Mouse (Mus musculus) midbrain, embryonic 13.5 days (tissue): Measurements from ENCODE around the gene Snx33. TPM values are rescaled to one million over a fixed set of nuclear protein-coding genes. Genes with fewer than 3 reads are reported as not detected.

Source experiments
- ATAC-seq: fragments of 200-750 bp; cut with Nextera tagmentation; 2 replicates; pipeline ENCODE4 v1.8.0; 2017; ENCODE audit warnings: mild to moderate bottlenecking, moderate TSS enrichment, moderate library complexity
- H3K27ac ChIP-seq: fragments of 300-500 bp; sonication (generic); 2 replicates; pipeline ENCODE4 v1.5.1; 2015; ENCODE audit warnings: inconsistent platforms, mild to moderate bottlenecking, moderate library complexity
- H3K27me3 ChIP-seq: fragments of 300-500 bp; sonication (generic); 2 replicates; pipeline ENCODE4 v1.6.1; 2015; ENCODE audit warnings: mild to moderate bottlenecking, inconsistent platforms
- H3K36me3 ChIP-seq: fragments of 300-500 bp; sonication (generic); 2 replicates; pipeline ENCODE4 v1.6.1; 2015; ENCODE audit warnings: mild to moderate bottlenecking, inconsistent platforms
- H3K4me1 ChIP-seq: fragments of 300-500 bp; sonication (generic); replicated peaks from 2 replicates; pipeline ENCODE4 v1.6.1; 2015; ENCODE audit warnings: inconsistent platforms
- H3K4me2 ChIP-seq: fragments of 300-500 bp; sonication (generic); replicated peaks from 2 replicates; pipeline ENCODE4 v1.6.1; 2015; ENCODE audit warnings: moderate library complexity, mild to moderate bottlenecking, inconsistent platforms
- H3K4me3 ChIP-seq: fragments of 300-500 bp; sonication (generic); replicated peaks from 2 replicates; pipeline ENCODE4 v1.5.1; 2015; ENCODE audit warnings: mild to moderate bottlenecking, inconsistent platforms
- H3K9ac ChIP-seq: fragments of 300-500 bp; sonication (generic); replicated peaks from 2 replicates; pipeline ENCODE4 v1.6.1; 2015; ENCODE audit warnings: mild to moderate bottlenecking, inconsistent platforms
- H3K9me3 ChIP-seq: fragments of 300-500 bp; sonication (generic); 2 replicates; pipeline ENCODE4 v1.6.1; 2016; ENCODE audit warnings: mild to moderate bottlenecking, inconsistent platforms
- WGBS: fragments of 180-500 bp; shearing (Covaris S2); methylation state at CpG from one replicate; pipeline ENCODE4 v1.1.7; 2015; 5-methylcytosine and 5-hydroxymethylcytosine counted together
- polyA plus RNA-seq: library from polyadenylated mRNA; unstranded; fragments of >200 nt; fragmentation: Nextera tagmentation; extraction: Ambion mirVana; gene quantifications from 2 replicates; pipeline ENCODE4 v1.2.1, GENCODE M21; 2015

Gene Snx33
- polyA plus RNA-seq, 1 experiment from 2014 or later: 3.1 TPM

DNA sequence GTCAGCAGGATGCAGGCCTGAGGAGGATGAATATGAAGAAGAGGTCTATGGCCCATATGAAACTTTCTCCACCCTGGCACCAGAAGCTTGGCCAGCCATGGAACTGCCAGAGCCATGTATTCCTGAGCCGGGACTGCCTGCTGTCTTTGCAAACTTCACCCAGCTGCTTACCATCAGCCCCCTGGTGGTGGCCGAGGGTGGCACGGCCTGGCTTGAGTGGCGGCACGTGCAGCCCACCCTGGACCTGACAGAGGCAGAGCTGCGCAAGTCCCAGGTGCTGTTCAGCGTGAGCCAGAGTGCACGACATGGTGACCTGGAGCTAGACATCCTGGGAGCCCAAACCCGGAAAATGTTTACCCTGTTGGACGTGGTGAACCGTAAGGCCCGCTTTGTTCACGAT is 42.1 kb downstream of the Snx33 start:
- H3K4me2 ChIP-seq: no peak overlapping the region
- no peak overlapping the region for H3K4me3 ChIP-seq
- no peak overlapping the region for H3K9ac ChIP-seq
- 67% methylated on average over 13 of the region's 13 CpGs for WGBS
- H3K36me3 ChIP-seq: no peaks in the 10 kb centered on the region
- ATAC-seq: no peak
- no peak overlapping the region for H3K27ac ChIP-seq
- peaks cover 7% of the 10 kb centered on the region for H3K27me3 ChIP-seq
- H3K9me3 ChIP-seq: no peaks in the 10 kb centered on the region
- peaks cover 5% of the 10 kb centered on the region for H3K4me1 ChIP-seq

DNA sequence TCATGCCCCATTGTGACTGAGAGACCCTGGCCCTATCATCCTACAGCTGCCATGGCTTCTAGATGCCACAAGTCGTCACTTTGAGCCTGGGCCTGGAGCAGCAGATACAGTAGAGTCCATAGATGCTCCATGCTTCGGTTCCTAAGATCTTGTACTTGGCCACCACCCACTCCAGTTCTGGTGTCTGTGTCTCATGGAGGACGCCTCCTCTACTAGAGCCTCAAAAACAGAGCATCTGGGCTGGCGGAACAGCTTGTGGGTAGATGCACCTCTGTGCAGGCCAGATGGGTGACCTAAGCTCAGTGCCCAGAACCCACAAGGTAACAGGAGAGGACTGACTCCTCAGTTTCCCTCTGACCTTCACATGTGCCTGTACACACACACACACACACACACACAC is 43.8 kb downstream of the Snx33 start:
- H3K36me3 ChIP-seq: no peaks in the 10 kb centered on the region
- H3K4me1 ChIP-seq: no peaks in the 10 kb centered on the region
- H3K4me2 ChIP-seq: no peak overlapping the region
- ATAC-seq: no peak
- no peak overlapping the region for H3K4me3 ChIP-seq
- H3K27me3 ChIP-seq: no peaks in the 10 kb centered on the region
- no peaks in the 10 kb centered on the region for H3K9me3 ChIP-seq
- WGBS: 89% methylated on average over 4 of the region's 4 CpGs
- H3K9ac ChIP-seq: no peak overlapping the region
- H3K27ac ChIP-seq: no peak overlapping the region

DNA sequence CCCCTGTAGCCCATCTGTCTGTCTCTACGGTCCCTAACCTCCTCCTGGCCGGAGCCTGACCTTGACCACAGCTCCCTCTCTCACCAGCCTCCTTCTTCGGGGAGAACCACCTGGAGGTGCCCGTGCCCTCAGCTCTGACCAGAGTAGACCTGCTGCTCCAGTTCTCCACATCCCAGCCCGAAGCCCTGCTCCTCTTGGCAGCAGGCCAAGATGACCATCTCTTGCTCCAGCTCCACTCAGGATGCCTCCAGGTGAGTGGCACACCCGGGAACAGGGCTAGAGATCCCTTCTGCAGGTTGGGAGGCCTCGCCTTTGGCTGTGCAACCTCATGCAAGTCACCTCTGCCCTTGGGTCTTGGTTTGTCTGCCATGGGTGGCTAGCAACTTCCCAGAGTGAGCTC is 44.7 kb downstream of the Snx33 start:
- H3K4me3 ChIP-seq: no peak overlapping the region
- H3K9ac ChIP-seq: no peak overlapping the region
- H3K27me3 ChIP-seq: no peaks in the 10 kb centered on the region
- no peak for ATAC-seq
- H3K27ac ChIP-seq: no peak overlapping the region
- no peaks in the 10 kb centered on the region for H3K4me1 ChIP-seq
- H3K4me2 ChIP-seq: no peak overlapping the region
- no peaks in the 10 kb centered on the region for H3K36me3 ChIP-seq
- H3K9me3 ChIP-seq: no peaks in the 10 kb centered on the region
- WGBS: 87% methylated on average over 7 of the region's 7 CpGs

DNA sequence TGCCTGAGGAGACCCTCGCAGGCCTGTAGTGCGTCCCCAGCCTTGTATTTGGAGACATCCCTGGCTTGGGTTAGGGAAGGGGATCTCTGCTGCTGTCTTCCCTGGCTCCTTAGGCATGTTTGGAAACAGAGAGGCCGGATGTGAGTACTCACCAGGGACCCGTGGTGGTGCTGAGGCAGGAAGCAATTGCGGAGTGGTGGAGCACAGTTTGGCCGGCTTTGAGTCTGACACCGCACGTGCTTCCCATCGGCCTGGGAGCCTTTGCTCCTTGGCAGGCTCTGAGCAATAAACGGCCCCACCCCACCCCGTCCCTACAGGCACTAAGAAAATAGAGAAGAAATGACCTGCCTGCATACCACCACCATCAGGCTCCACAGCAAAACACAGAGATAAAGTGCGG is 45.4 kb downstream of the Snx33 start:
- Histone ChIP-seq H3K4me3 (no peak overlapping the region), H3K9ac (no peak overlapping the region), H3K4me1 (no peaks in the 10 kb centered on the region), H3K4me2 (no peak overlapping the region), H3K27ac (no peak overlapping the region), H3K27me3 (no peaks in the 10 kb centered on the region), H3K36me3 (no peaks in the 10 kb centered on the region), H3K9me3 (no peaks in the 10 kb centered on the region)
- 82% methylated on average over 12 of the region's 12 CpGs for WGBS
- no peak for ATAC-seq

DNA sequence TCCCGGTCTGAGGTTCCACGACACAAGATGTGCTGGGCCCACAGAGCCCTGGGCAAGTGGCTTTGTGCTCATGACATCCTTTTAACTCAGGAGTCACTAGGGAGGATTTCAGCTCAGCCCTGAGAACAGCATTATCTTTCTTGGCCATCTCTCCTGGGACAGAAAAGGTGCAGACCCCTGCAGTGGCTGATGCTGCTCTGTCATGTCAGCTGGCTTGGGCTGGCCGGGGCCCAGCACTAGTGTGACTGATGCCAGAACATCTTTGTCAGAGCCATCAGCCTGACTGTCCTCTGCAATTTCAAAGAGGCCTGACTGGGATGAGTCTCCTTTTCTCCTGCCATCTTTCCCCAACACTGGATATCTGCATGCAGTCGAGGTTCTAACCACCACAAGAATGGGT is 45.9 kb downstream of the Snx33 start:
- H3K9ac ChIP-seq: no peak overlapping the region
- no peaks in the 10 kb centered on the region for H3K4me1 ChIP-seq
- no peak overlapping the region for H3K4me3 ChIP-seq
- H3K27ac ChIP-seq: no peak overlapping the region
- H3K27me3 ChIP-seq: no peaks in the 10 kb centered on the region
- H3K9me3 ChIP-seq: no peaks in the 10 kb centered on the region
- 65% methylated on average over 4 of the region's 4 CpGs for WGBS
- H3K4me2 ChIP-seq: no peak overlapping the region
- no peaks in the 10 kb centered on the region for H3K36me3 ChIP-seq
- no peak for ATAC-seq

DNA sequence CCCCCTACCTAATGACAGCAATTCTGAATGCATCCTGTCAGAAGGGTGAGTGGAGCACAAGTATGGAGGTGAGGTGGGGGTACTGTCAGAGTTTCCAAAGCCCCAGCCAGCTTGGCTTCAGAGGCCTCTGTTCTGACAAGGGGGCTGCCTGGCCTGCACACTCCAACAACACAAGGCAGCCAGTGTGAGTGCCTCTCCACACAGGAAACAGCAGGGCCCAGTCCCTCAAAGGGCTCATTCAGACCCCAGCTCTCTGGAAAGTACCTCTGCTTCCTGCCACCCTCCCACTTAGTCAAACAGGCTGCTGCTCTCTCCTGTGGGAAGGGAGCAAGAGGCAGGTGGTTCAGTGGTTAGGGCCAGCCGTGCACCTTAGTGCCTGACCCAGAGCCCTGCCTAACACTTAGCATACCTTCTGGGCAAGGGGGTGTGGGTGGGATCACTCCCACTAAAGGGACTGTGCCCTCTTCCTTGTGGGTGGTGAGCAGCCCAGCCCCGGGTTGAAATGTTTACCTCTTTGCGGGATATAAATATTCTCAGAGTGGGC is 46.6 kb downstream of the Snx33 start:
- Histone ChIP-seq H3K9ac (no peak overlapping the region), H3K27me3 (no peaks in the 10 kb centered on the region), H3K4me3 (no peak overlapping the region), H3K4me1 (peaks cover 3% of the 10 kb centered on the region; the same call in 1 of the 2 replicates), H3K36me3 (no peaks in the 10 kb centered on the region), H3K4me2 (no peak overlapping the region), H3K9me3 (no peaks in the 10 kb centered on the region), H3K27ac (no peak overlapping the region)
- 86% methylated on average over 3 of the region's 3 CpGs for WGBS
- ATAC-seq: no peak

DNA sequence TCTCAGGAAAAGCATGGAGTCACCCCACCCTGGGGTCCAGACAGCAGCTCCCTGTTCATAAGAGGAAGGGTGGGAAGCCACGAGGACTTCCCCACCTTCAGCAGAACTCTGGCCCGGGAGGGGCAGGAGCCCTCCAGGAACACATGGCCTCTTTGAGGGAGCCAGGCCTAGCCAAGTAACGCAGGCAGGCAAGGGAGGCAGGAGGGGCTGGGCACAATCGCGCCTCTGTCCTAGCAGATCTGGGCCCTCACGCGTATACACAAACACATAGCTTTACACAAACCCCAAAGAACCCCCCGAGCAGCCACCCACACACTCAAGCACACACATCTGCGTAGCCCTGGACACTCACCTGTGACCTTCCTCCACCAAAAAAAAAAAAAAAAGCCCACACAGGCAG is 47.4 kb downstream of the Snx33 start:
- Histone ChIP-seq H3K4me2 (no peak overlapping the region), H3K4me3 (no peak overlapping the region), H3K9me3 (no peaks in the 10 kb centered on the region), H3K9ac (no peak overlapping the region), H3K27ac (no peak overlapping the region), H3K36me3 (no peaks in the 10 kb centered on the region), H3K4me1 (peaks cover 4% of the 10 kb centered on the region; the same call in 1 of the 2 replicates), H3K27me3 (no peaks in the 10 kb centered on the region)
- no peak for ATAC-seq
- WGBS: 79% methylated on average over 9 of the region's 9 CpGs

DNA sequence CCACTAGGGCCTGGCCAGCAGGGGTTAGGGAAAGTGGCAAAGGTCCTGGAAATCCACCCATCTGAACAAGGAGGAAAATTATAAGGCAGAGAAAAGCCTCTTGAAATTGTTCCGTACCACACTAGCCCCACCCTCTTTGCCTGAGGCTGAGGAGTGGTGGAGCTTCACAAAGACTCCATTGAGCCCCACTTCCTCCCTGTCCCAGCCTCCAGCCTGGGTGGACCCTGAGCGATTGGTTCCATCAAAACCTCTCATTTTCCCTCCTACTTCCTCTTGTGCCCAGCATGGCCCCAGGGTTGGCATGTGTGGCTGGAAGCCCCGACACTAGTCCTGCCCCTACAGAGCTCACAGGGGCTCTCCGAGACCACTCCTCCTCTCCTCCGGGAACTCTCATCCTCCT is 50.9 kb downstream of the Snx33 start:
- H3K4me2 ChIP-seq: no peak overlapping the region
- peaks cover 4% of the 10 kb centered on the region; the same call in 1 of the 2 replicates for H3K4me1 ChIP-seq
- no peak overlapping the region for H3K27ac ChIP-seq
- no peaks in the 10 kb centered on the region for H3K36me3 ChIP-seq
- no peak overlapping the region for H3K9ac ChIP-seq
- H3K4me3 ChIP-seq: no peak overlapping the region
- no peaks in the 10 kb centered on the region for H3K9me3 ChIP-seq
- no peak for ATAC-seq
- WGBS: 81% methylated on average over 5 of the region's 5 CpGs
- H3K27me3 ChIP-seq: no peaks in the 10 kb centered on the region

DNA sequence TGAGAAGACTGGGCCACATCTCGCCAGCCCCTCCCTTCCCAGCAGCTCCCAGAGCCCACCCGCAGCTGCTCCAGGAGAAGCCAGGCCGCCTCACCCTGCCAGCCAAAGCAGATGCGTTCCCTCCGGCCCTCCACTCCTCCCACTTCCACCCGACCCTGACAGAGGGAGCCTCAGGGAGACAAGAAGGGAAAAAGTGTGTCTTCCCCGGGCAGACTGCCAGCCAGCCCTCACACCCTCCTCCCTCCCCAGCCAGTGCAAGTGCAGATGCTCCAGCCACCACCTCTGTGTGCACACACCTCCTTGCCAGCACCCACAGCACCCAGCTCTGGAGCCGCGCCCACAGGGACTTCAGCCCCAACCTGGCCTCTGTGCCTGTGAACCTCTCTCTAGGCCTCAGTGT is 51.4 kb downstream of the Snx33 start:
- 57% methylated on average over 9 of the region's 9 CpGs for WGBS
- H3K36me3 ChIP-seq: no peaks in the 10 kb centered on the region
- peaks cover 4% of the 10 kb centered on the region; the same call in 1 of the 2 replicates for H3K4me1 ChIP-seq
- no peak overlapping the region for H3K4me3 ChIP-seq
- no peaks in the 10 kb centered on the region for H3K27me3 ChIP-seq
- no peak overlapping the region for H3K4me2 ChIP-seq
- no peak overlapping the region for H3K27ac ChIP-seq
- peak; percentile 37; the same call in 1 of the 2 replicates for ATAC-seq
- H3K9me3 ChIP-seq: no peaks in the 10 kb centered on the region
- H3K9ac ChIP-seq: no peak overlapping the region

DNA sequence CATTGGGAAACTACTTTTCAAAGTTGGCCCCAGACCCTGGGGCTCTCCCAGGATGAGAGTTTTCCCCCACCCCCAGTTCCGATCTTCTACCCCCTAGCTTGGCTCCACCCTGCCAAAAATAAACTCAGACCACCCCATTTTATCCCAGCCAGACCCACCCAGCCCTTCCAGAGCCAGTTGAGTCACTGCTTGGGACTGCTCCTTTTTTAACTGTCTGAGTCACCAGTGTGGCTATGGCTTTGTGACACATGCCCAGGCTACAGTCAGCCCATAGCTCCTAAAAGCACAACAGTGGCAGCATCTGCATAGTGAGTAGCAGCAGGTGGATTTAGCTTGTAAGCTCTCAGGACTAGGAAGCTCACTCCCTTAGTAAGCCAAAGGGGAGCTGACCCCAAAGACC is 55.1 kb downstream of the Snx33 start:
- no peak overlapping the region for H3K27ac ChIP-seq
- H3K9ac ChIP-seq: no peak overlapping the region
- WGBS: 59% methylated on average over 1 of the region's 1 CpGs
- no peak overlapping the region for H3K4me2 ChIP-seq
- H3K9me3 ChIP-seq: no peaks in the 10 kb centered on the region
- no peaks in the 10 kb centered on the region for H3K27me3 ChIP-seq
- no peaks in the 10 kb centered on the region for H3K36me3 ChIP-seq
- H3K4me1 ChIP-seq: peaks cover 10% of the 10 kb centered on the region
- H3K4me3 ChIP-seq: no peak overlapping the region
- no peak for ATAC-seq

DNA sequence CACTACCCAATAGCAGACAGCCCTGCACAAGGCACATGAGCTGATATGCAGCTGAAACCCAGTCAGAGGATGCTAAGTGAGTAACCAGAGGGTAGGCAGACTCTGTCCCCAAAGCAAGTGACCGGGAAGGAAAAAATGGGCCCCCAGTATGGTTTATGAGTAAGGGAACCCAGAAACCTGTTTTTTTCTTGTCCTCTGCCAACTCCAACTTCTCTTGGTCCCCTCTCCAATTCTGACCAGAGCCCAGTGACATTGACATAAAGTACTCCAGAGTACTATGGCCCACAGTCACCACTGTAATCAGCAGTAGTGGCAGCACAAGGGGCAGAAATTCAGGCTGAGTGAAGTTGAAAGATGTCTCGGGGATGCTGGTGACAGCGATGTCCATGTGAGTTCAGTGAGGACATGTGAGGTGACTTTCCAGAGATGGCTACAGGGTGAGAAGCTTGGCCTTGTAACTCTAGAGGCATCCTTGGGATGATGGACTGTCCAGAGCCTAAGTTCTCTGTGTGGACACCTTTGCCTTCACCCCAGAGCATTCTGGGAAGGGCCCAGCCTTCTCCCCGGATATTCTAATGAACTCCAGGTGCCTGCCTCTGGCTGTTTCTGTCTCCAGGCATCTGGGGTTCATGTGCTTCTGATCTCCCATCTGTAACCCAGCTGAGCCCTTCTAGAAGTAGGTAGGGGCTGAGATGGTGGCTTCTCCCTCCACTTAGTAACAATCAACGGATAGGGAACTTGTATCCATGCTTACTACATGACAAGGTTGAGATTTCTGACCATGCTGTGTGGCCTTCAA is 55.9 kb downstream of the Snx33 start:
- Histone ChIP-seq H3K9ac (no peak overlapping the region), H3K4me2 (no peak overlapping the region), H3K27ac (no peak overlapping the region), H3K27me3 (no peaks in the 10 kb centered on the region), H3K4me3 (no peak overlapping the region), H3K9me3 (no peaks in the 10 kb centered on the region), H3K36me3 (no peaks in the 10 kb centered on the region), H3K4me1 (peaks cover 14% of the 10 kb centered on the region)
- 83% methylated on average over 5 of the region's 5 CpGs for WGBS
- no peak for ATAC-seq

DNA sequence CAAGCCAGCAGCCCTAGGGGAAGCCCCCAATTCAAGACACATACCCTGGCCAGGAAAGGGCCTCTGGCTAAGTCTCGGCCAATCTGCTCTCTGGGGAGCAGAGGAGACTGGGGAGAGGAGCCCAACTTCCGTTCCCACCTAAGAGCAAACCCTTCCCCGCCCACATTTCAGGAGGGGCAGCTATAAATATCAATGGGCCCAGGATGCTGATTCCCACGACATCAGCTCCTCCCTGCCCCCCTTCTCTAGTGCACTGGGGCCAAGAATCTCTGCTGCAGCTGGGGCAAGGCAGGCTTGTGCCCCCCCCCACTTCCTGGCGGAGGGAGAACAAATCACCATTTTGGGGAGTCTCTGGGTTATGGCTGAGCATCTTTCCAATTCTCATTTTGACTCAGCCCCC is 57.0 kb downstream of the Snx33 start:
- 51% methylated on average over 5 of the region's 5 CpGs for WGBS
- no peaks in the 10 kb centered on the region for H3K9me3 ChIP-seq
- peaks cover 5% of the 10 kb centered on the region; the same call in 1 of the 2 replicates for H3K27me3 ChIP-seq
- H3K4me3 ChIP-seq: no peak overlapping the region
- H3K4me2 ChIP-seq: no peak overlapping the region
- no peak overlapping the region for H3K27ac ChIP-seq
- no peaks in the 10 kb centered on the region for H3K36me3 ChIP-seq
- no peak overlapping the region for H3K9ac ChIP-seq
- ATAC-seq: no peak
- peaks cover 10% of the 10 kb centered on the region for H3K4me1 ChIP-seq

DNA sequence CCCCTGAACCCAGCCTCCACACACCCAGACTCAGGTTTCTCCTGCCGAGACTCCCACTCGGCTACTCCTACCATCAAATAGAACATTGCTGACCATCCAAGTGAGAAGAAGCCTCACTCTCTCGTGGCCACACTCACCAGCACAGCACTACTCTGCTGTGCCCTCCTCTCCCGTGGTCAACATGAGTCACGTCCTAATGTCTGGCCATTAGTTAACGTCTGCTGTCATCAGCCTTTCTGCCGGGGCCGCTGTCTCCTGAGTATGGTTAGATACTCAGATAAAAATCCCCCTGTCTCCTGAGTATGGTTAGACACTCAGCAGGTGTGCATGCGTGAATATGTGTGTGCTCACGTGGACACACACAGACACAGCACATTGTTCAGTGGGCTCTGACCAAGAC is 57.4 kb downstream of the Snx33 start:
- Histone ChIP-seq H3K9ac (no peak overlapping the region), H3K27me3 (peaks cover 8% of the 10 kb centered on the region), H3K36me3 (no peaks in the 10 kb centered on the region), H3K4me1 (peaks cover 10% of the 10 kb centered on the region), H3K27ac (no peak overlapping the region), H3K9me3 (no peaks in the 10 kb centered on the region), H3K4me2 (no peak overlapping the region), H3K4me3 (no peak overlapping the region)
- no peak for ATAC-seq
- WGBS: 82% methylated on average over 10 of the region's 10 CpGs
